Mouse (Mus musculus) kidney, adult 2 months (tissue): ENCODE measurements at regions not wholly inside any gene's neighbourhood (a gene's known extent, or its start where the extent isn't known, plus 50 kb on each side); places are given as distances from the start of the nearest gene placed in this dataset.

Source experiments
- DNase-seq: peaks from one replicate; pipeline ENCODE4 v3.0.0; 2021
- H3K27ac ChIP-seq: fragments of 200-500 bp; 2 replicates; pipeline ENCODE4 v1.5.1; 2012; ENCODE audit warnings: low read depth, low read length, control low read depth, inconsistent platforms; ENCODE audit not compliant: insufficient read depth
- H3K27me3 ChIP-seq: fragments of 200-500 bp; replicated peaks from 2 replicates; pipeline ENCODE4 v1.6.1; 2012; ENCODE audit warnings: mild to moderate bottlenecking, moderate library complexity, low read length, inconsistent platforms; ENCODE audit not compliant: control insufficient read depth, insufficient read depth
- H3K36me3 ChIP-seq: fragments of 200-500 bp; 2 replicates; pipeline ENCODE4 v1.6.1; 2012; ENCODE audit warnings: mild to moderate bottlenecking, moderate library complexity, low read length, inconsistent platforms; ENCODE audit not compliant: control insufficient read depth, insufficient read depth
- H3K4me1 ChIP-seq: fragments of 200-500 bp; 2 replicates; pipeline ENCODE4 v1.6.1; 2011; ENCODE audit warnings: low read length; ENCODE audit not compliant: control insufficient read depth, insufficient read depth
- H3K4me3 ChIP-seq: fragments of 200-500 bp; 2 replicates; pipeline ENCODE4 v1.5.1; 2011; ENCODE audit warnings: mild to moderate bottlenecking, low read depth, low read length, control low read depth; ENCODE audit not compliant: insufficient read depth
- CTCF ChIP-seq: fragments of 200-500 bp; conservative IDR thresholded peaks from 2 replicates; pipeline ENCODE4 v1.5.1; 2011; ENCODE audit warnings: low read depth, mild to moderate bottlenecking, control low read depth, low read length, moderate library complexity, mixed read lengths; ENCODE audit not compliant: insufficient read depth, insufficient read length
- POLR2A ChIP-seq: fragments of 200-500 bp; IDR thresholded peaks from one replicate; pipeline ENCODE4 v1.6.1; 2011; ENCODE audit warnings: low read depth, low read length, control low read depth
- WGBS: fragments of 180-500 bp; shearing (Covaris S2); methylation state at CpG from one replicate; pipeline ENCODE4 v1.1.7; 2018; 5-methylcytosine and 5-hydroxymethylcytosine counted together

- Histone ChIP-seq H3K36me3 (no peaks in the 10 kb centered on the region), H3K27me3 (no peaks in the 10 kb centered on the region), H3K4me1 (no peaks in the 10 kb centered on the region), H3K27ac (no peak overlapping the region), H3K4me3 (no peak overlapping the region)
- 60% methylated on average over 3 of the region's 3 CpGs for WGBS
- DNase-seq, result no peak
- TF ChIP-seq POLR2A (no peak), CTCF (no peak)
Observed at GRCm38 (mm10) chr6:11796361-11796760, 110.9 kb downstream of the Ndufa4 start.

- no peaks in the 10 kb centered on the region for H3K36me3 ChIP-seq
- no peaks in the 10 kb centered on the region for H3K4me1 ChIP-seq
- DNase-seq, result peak; percentile 57
- no peak overlapping the region for H3K27ac ChIP-seq
- no peak overlapping the region for H3K4me3 ChIP-seq
- TF ChIP-seq POLR2A (no peak), CTCF (peak; percentile 73)
- WGBS, result 15% methylated on average over 8 of the region's 8 CpGs
- no peaks in the 10 kb centered on the region for H3K27me3 ChIP-seq
Observed at GRCm38 (mm10) chr6:11793366-11793765, 113.9 kb downstream of the Ndufa4 start.

- WGBS, result 89% methylated on average over 3 of the region's 3 CpGs
- no peak for TF ChIP-seq CTCF
- no peak for TF ChIP-seq POLR2A
- H3K27me3 ChIP-seq, result no peaks in the 10 kb centered on the region
Observed at GRCm38 (mm10) chr6:11792186-11792585, 115.1 kb downstream of the Ndufa4 start.

GRCm38 (mm10) chr6:11791056-11791455 is 116.2 kb downstream of the Ndufa4 start:
- no peaks in the 10 kb centered on the region for H3K27me3 ChIP-seq
- 77% methylated on average over 3 of the region's 3 CpGs for WGBS
- no peak overlapping the region for H3K27ac ChIP-seq
- no peaks in the 10 kb centered on the region for H3K4me1 ChIP-seq
- DNase-seq, result no peak
- H3K36me3 ChIP-seq, result no peaks in the 10 kb centered on the region
- no peak overlapping the region for H3K4me3 ChIP-seq
- TF ChIP-seq POLR2A (no peak), CTCF (no peak)

More at GRCm38 (mm10) chr6:11792186-11792585, 115.1 kb downstream of the Ndufa4 start:
- H3K36me3 ChIP-seq, result no peaks in the 10 kb centered on the region
- no peaks in the 10 kb centered on the region for H3K4me1 ChIP-seq
- DNase-seq, result no peak
- H3K4me3 ChIP-seq, result no peak overlapping the region
- H3K27ac ChIP-seq, result no peak overlapping the region

- Histone ChIP-seq H3K36me3 (no peaks in the 10 kb centered on the region), H3K4me3 (no peak overlapping the region), H3K4me1 (no peaks in the 10 kb centered on the region), H3K27me3 (no peaks in the 10 kb centered on the region), H3K27ac (no peak overlapping the region)
- WGBS, result 84% methylated on average over 3 of the region's 3 CpGs
- DNase-seq, result no peak
- TF ChIP-seq CTCF (no peak), POLR2A (no peak)
Observed at GRCm38 (mm10) chr6:11773992-11774391, 133.3 kb downstream of the Ndufa4 start.

GRCm38 (mm10) chr6:11762912-11763311 is 144.4 kb downstream of the Ndufa4 start:
- no peak overlapping the region for H3K4me3 ChIP-seq
- no peaks in the 10 kb centered on the region for H3K27me3 ChIP-seq
- TF ChIP-seq POLR2A (no peak), CTCF (no peak)
- no peaks in the 10 kb centered on the region for H3K36me3 ChIP-seq
- DNase-seq, result peak; percentile 14
- H3K4me1 ChIP-seq, result no peaks in the 10 kb centered on the region
- no peak overlapping the region for H3K27ac ChIP-seq

GRCm38 (mm10) chr6:11737667-11738066 is 169.6 kb downstream of the Ndufa4 start:
- WGBS, result 88% methylated on average over 4 of the region's 4 CpGs
- Histone ChIP-seq H3K27me3 (no peaks in the 10 kb centered on the region), H3K4me3 (no peak overlapping the region), H3K27ac (no peak overlapping the region), H3K4me1 (no peaks in the 10 kb centered on the region), H3K36me3 (no peaks in the 10 kb centered on the region)
- TF ChIP-seq CTCF (no peak), POLR2A (no peak)
- no peak for DNase-seq

- H3K4me1 ChIP-seq, result no peaks in the 10 kb centered on the region
- no peak overlapping the region for H3K27ac ChIP-seq
- no peak for TF ChIP-seq CTCF
- TF ChIP-seq POLR2A, result no peak
- no peaks in the 10 kb centered on the region for H3K36me3 ChIP-seq
- no peaks in the 10 kb centered on the region for H3K27me3 ChIP-seq
- no peak overlapping the region for H3K4me3 ChIP-seq
- no peak for DNase-seq
Observed at GRCm38 (mm10) chr6:11731126-11731525, 176.2 kb downstream of the Ndufa4 start.
